Mouse (Mus musculus) kidney, adult 9 months (tissue): Measurements from ENCODE around the gene Tspan4.

Experiments
- DNase-seq: peaks from one replicate; pipeline ENCODE4 v3.0.0; 2022

The Tspan4 gene

DNA sequence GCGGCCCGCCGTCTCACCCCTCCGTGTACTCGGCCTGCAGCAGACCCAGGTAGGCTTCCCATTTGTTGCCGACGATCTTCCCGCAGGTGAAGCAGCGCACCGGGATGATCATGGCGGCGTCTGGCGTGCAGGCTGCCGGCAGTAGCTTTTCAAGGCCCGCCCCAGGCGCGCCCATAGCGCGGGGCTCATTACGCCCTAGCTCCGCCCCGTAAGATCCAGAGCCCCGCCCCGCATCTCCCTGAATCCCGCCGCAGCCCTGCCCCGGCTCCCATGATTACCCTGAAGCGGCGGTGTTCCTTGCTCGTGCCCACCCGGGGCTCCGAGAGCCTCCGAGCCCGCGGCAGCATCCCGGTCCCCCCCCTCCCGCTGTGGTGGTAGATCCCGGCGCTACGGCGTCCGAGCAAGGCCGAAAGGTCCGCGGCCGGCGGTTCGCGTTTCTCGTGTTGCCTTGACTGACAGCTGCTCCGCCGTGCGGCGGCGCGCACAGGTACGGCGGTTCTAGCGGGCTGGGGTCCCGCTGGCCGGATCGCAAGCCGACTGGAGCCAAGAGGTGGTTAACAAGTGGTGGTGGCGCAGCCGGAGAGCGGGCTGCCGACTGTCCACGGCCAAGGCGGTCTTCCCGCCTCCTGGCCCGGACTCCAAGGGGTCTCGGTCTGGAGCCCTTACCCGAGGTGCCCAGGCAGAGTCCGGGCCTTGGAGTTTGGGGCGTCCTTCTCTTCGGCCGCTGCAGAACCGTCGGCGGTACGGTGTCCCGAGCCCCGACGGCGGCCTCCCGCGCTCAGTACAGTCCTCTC lies at the start of gene Tspan4, which contains the start of gene Polr2l:
Gene Tspan4, plus strand, starts transcription at position 230 of the 794 bp plus-strand sequence.
Gene Polr2l, minus strand, starts transcription at position 122 of the 794 bp plus-strand sequence.
- DNase-seq: peak; percentile 89

DNA sequence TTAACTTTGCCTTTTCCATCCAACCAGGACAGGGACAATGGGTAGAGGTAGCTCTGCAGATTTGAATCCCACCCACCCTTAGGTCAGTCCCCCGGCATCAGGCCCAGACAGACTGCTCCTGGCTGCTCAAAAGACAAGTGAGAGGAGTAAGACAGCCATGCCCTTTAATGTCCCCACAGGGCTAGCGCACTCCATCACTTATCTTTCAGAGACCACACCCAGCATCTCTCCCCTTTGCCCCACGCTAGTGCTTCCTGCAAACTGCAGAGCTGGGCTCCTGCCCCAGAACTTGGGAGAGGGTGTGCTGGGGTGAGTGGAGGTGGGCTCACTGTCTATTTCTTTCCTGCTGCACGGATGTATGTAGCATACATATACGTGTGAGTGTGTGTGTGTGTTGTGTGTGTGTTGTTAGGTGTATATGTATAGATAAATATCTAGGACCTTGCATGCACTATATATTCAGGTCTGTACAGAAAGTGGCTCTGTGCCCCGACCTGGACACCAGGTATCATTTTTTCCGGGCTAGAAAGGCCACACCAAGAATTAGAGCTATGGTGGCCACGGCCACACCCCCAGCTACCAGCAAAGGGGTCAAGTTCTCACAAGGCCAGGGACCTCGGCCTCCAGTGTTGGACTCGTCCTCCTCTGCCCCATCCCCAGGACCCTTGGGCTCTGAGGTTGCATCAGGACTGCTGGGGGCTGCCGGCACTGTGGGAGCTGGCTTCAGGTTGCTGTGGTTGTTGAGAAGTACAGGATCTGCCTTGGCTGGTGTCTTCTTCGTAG lies 47.9 kb upstream of the Tspan4 start:
- no peak for DNase-seq

- DNase-seq: no peak
Observed at GRCm38 (mm10) chr7:141428701-141429100, 46.3 kb upstream of the Tspan4 start.

DNA sequence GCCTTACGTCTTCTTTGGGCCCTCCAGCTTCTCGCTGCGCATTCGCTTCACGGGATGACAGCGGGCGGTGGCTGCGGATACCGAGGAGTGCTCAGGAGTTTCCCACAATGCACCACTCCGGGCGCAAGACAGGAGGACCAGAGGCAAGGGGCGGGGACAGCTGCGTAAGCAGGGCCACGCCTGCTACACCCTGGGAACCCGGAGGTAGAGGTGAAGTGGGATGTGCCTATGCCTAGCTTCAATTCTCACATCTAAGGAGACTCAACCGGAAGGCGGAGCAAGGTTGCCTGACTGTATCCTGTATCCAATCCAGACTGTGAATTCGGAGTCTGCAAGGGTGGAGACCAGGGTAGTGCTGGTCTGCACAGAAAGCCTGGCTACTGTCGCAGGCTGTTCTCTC lies 45.7 kb upstream of the Tspan4 start, which contains the start of gene Cend1:
Gene Cend1, minus strand, starts transcription at position 182 of the 400 bp plus-strand sequence.
- peak; percentile 56 for DNase-seq

DNA sequence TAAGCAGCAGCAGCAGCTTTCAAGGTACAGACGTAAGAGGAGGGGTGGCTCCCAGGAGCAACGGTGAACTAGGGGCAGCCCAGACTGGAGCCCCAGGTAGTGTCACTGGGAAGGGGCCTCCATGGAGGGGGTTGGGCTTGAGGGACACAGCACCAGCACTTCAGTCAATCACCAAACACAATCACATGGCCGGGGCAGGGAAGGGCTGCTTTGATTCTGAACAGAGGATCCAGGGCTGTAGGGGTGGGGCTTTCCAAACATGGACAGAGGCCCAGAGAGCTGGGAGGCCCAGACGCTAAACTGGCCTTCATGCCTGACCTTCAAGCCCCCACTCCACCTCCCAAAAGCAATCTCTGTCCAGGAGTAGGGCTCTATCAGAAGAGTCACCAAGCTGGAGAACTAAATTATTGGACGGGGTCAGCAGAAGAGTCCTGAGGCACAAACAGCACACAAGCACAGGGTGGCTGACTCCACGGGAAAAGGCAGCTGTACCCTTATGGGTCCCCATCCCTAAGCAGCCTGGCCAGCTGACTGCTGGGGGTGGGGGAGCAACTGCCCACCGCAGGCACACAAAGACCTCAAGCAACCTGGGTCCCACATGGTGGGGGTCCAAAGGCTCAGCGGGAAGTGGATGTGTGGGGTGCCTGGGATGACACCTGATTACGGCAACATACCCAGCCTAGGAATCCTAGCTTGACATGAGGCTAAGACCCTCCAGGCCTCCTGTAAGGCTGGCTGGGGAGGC lies 45.0 kb upstream of the Tspan4 start:
- no peak for DNase-seq

DNA sequence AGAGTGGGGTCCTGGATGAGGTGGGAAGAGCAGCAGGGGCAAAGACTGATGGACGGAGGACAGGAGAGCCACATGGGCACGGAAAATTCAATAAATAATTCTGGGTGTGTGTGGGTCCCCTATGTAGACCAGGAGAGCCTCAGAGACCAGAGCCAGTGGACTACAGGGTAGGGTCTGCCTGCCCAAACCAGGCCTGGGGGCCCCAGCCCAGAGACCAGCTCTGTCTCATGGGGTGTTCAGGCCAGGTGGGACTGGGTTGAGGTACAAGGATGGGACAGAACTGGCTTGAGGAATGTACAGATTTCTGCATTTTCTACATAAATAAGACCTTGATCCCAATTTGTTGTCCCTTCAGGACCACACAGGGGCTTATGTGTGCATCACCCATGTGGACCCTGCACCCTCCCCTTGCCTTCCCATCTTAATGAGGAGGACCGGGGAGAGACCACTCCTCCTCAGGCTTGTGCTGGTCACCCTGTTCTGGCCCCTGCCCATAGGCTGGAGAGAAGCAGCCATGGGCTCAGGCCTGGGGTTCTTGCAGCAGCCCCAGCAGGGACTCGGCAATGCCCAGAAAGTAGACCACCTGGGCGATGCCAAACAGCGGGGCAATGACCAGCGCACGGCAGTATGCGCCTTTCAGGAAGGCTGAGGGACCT lies 44.3 kb upstream of the Tspan4 start:
- no peak for DNase-seq

DNA sequence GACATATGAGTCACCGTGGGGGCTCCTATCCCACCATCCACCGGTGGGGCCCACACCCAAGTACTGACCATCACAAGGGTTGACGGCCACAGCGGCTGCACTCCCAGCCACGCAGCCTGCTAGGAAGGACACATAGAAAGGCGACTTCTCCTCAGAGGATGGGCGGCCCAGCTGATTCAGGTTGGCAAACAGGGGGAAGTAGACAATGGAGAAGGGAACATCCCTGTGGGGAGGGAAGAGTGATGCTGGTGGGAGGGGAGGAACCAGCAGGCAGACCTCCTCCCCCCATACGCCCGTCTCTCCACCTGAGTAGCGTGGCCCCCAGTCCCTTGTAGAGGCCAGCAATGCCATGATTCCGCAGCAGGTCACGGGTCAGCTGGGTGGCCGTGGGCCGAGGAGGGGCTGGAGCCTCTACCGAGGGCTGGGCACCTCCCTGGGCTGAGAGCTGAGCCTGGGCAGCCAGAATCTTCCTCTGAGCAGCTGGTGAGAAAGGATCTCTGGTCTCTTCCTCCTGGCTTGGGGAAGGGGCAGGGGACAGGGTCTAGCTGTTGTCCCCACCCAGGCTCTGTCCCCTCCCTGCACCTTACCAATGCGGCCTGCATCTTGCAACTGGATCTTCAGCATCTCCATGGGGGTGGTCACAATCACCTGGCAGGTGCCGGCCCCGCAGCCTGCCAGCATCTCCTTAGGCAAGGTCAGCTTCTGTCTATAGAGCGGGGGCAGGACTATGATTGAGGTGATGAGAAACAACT lies 43.4 kb upstream of the Tspan4 start:
- DNase-seq: no peak

DNA sequence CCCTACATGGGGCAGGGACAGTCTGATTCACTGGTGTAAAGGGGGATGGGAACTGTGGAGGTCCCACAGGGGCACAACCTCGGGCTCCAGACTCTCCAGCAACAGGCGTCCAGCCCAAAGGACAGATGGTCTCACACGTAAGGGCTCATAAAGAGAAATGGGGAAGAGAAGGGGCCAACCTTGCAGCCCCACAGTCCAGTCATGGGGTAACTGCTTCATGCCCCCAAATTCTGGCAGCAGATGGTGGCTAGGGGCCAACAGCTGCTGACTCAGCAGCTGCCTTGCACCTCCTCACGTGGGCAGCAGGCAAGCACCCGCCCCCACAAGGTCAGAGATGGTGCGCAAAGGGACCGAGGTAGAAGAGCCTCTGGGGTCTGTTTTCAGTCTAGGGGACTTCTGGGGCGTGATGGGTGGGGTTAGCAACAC lies 42.8 kb upstream of the Tspan4 start:
- DNase-seq: no peak

DNA sequence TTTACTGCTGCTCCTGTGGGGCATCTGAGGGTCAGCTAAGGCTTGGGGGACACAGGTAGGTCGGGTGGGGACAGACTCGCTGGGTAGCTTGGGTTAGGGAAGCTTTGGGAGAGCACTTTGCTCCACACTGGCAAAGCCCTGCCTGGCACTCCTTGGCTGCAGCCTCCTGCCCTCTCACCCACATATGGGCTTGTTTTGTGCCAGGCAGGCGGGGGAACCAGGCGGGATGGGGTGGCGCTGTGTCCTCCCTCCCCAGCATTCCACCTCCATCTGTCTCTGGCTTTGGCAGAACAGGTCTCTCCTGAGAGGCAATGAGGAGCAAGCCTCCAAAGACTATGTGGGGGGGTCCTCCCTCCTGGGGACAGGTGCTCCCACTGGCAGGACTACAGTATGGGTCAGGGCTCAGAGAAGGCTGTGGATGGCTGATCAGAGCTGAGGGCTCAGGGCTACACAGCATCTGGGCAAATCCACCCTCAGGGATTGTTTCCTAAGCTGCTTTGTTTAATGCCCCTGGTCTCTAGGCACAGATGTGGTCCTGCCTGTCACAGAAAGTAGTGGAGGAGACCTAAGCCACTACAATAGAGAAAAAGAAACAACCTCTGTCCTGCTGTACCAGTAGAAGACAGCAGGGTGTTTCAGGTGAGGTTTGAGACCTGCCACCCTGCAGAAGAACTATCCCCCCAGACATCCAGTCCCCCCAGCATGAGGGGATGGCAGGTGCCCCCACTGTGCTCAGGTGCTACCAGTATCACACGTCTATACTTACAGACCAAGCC lies 42.1 kb upstream of the Tspan4 start:
- peak; percentile 83 for DNase-seq

- DNase-seq: no peak
Observed at GRCm38 (mm10) chr7:141433517-141434400, 41.3 kb upstream of the Tspan4 start.

DNA sequence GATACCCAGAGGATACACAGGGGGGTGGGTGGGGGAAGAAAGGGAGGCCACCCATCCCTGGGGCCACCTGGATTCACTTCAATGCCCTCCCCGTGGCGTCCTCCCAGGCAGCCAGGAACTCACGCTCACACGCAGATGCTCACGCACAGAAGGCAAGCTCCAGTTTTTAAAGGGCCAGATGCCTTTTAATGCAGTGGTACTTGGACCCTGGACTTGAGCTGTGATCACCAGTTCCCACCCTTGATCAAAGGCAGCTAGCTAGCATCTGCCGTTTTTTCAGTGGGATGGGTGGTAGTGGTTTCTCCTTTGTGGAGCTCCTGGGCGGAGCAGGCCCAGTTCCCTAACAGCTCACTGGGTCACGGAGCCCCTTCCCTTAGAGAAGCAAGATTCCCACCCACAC lies 40.6 kb upstream of the Tspan4 start:
- no peak for DNase-seq

DNA sequence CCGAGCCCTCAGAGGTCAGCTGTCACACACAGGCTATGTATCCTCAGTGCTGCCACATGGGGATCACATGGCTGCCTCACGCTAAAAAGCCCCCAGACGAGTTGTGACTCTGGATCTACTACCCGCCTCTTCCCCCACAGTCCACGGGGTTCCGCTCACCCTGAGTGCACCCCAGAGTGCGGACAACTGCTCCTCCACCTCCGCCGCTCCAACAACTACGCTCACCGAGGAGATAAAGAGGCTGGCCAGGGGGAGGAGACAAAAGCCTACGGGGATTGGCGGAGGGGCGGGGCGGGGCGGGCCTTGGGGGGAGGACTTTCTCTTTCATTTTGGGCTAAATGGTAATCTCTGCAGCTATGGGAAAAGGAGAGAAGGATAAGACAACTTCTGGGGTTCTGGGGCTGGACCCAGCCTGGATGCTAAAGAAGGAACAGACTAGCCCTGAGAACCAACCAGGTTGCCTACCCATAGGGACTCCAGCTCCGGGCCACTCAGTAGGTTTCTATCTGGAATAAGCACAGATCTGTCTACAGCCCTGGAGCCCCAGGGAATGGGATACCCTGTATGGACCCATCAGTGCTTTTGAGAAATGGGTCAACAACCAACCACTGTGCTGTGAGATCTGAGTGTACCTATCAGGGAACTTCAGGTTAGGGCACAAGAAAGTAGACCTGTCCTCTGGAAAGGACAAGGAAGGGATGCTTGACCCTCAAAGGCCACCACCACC lies 39.7 kb upstream of the Tspan4 start:
- DNase-seq: peak; percentile 54

DNA sequence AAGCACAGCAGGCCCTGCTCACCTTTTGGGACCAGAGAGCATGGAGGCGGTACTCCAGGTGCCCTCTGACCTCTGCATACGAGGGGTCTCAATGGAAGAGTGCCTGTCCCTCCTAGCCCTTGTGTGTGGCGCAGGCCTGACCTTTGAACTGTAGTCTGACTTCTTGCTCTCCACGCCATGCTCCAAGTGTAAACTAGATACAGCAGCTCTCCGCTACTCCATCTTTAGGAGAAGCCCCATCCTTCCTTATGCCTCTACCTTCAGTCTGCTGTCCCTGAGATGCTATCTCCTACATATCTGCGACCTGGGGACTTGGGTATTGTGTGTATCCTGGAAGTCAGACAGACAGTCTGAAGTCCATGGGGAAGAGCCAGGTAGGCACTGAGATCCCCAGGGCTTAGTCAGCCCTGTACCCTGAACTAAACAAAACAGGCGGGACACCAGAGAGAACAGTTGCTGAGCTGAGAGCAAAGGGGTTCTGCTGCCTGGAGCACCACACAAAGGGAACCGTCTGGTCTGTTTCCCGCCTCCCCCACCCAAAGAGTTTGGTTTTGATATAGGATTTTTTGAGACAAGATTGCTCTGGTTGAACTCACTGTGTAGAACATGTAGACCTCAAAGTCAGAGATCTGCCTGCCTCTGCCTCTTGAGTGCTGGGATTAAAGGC lies 39.1 kb upstream of the Tspan4 start:
- peak; percentile 44 for DNase-seq

- DNase-seq: no peak
Observed at GRCm38 (mm10) chr7:141436523-141436892, 38.5 kb upstream of the Tspan4 start.

GRCm38 (mm10) chr7:141437178-141438120 lies 37.6 kb upstream of the Tspan4 start, which contains the start of gene Slc25a22:
Gene Slc25a22, minus strand, starts transcription at chr7:141437892.
- DNase-seq: peak; percentile 77

DNA sequence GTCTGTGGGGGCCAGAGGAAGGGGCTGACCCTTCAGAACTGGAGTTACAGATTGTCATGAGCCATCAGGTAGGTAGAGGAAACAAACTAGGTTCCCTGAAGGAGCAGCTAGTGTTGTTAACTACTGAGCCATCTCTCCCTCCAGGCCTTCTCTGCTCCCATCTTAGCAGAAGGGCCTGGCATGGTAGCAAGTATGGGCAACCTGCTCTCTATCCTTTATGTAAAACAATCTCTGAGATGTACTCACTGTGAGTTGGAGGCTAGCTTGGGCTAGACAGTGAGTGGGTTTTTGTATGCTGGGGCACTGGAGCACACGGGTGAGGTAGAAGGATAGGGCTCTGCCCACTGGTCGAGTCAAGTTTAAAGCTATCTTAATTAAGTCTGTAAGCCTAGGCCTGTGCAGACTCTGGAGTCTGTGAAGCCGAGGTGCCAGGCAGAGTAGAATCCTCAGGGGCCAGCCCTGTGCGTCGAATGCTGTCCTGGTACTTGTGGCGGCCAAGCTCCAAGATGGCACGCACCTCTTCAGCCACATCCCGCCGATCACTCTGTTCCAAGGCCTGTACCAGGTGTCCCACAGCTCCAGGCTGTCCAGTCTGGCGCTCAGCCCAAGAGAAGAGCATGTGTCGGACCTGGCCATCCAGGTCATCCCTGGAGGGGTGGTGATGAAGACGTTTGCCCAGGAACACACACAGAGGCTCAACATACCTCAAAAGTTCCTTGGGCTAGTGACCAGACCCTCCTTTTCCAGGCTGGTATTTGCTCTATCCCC lies 36.7 kb upstream of the Tspan4 start:
- DNase-seq: no peak
